Mouse (Mus musculus) activated CD4-positive, CD25-positive, alpha-beta regulatory T cell, adult 4 months (primary cell): ENCODE measurements around the gene Ethe1. TPM values are rescaled to one million over a fixed set of nuclear protein-coding genes. Genes with fewer than 3 reads are reported as not detected.

ENCODE experiments used
- ATAC-seq: one replicate; pipeline ENCODE4 v1.8.0; 2017
- polyA plus RNA-seq, 2 experiments: library from polyadenylated mRNA; unstranded; fragments of 100-300 nt; shearing (Covaris generic); gene quantifications; one replicate each; pipeline ENCODE4 v1.2.1; 2017

Ethe1 gene
- polyA plus RNA-seq, 2 experiments from 2014 or later, result 19.0 to 21.6 TPM

- no peak for ATAC-seq
Observed at GRCm38 (mm10) chr7:24614816-24615215, 27.5 kb downstream of the Ethe1 start.

- ATAC-seq, result no peak
Observed at GRCm38 (mm10) chr7:24617763-24618162, 30.4 kb downstream of the Ethe1 start.

GRCm38 (mm10) chr7:24618374-24618773, 31.0 kb downstream of the Ethe1 start:
- ATAC-seq, result peak; percentile 69

- no peak for ATAC-seq
Observed at GRCm38 (mm10) chr7:24619671-24620397, 32.5 kb downstream of the Ethe1 start.

- no peak for ATAC-seq
Observed at GRCm38 (mm10) chr7:24621193-24621592, 33.9 kb downstream of the Ethe1 start.

- ATAC-seq, result no peak
Observed at GRCm38 (mm10) chr7:24622967-24623366, 35.6 kb downstream of the Ethe1 start.

- ATAC-seq, result peak; percentile 68
Observed at GRCm38 (mm10) chr7:24628685-24629610, 41.6 kb downstream of the Ethe1 start.

GRCm38 (mm10) chr7:24629672-24630071, 42.3 kb downstream of the Ethe1 start:
- no peak for ATAC-seq

- ATAC-seq, result no peak
Observed at GRCm38 (mm10) chr7:24630116-24630880, 43.0 kb downstream of the Ethe1 start.

- no peak for ATAC-seq
Observed at GRCm38 (mm10) chr7:24636264-24636663, 48.9 kb downstream of the Ethe1 start, which contains the start of gene Lypd3. Gene Lypd3, plus strand, starts transcription at chr7:24636550.

GRCm38 (mm10) chr7:24637046-24637445, 49.7 kb downstream of the Ethe1 start:
- no peak for ATAC-seq

GRCm38 (mm10) chr7:24638026-24638856, 50.9 kb downstream of the Ethe1 start:
- peak; percentile 47 for ATAC-seq

GRCm38 (mm10) chr7:24640450-24640849, 53.1 kb downstream of the Ethe1 start:
- no peak for ATAC-seq

- ATAC-seq, result no peak
Observed at GRCm38 (mm10) chr7:24642491-24642890, 55.1 kb downstream of the Ethe1 start.

GRCm38 (mm10) chr7:24644492-24644891, 57.1 kb downstream of the Ethe1 start:
- no peak for ATAC-seq

- ATAC-seq, result peak; percentile 87
Observed at GRCm38 (mm10) chr7:24644996-24645395, 57.7 kb downstream of the Ethe1 start.

- peak; percentile 47 for ATAC-seq
Observed at GRCm38 (mm10) chr7:24646486-24646885, 59.1 kb downstream of the Ethe1 start.

GRCm38 (mm10) chr7:24653681-24654080, 66.3 kb downstream of the Ethe1 start:
- no peak for ATAC-seq
